Mouse (Mus musculus): ENCODE measurements around the gene Gabrb3.

DNA sequence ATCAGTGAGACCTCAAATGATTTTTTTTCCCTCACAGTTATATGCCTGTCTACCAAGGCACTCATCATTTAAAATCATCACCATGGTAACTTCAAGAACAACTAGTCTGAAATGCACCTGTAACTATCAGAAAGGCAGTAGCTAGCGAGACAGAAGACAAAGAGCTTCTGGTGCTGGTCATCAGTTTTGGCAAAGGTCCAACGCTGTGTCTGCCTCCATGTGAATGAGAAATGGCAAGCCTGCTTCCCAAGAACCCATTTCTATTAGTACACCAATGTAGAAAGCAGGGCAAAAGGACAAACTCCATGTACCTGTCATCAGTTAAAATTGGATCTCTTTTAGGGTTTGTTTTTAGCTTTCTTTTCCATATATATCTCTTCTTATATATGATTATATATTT, 448.5 kb downstream of the Gabrb3 start:
- TF ChIP-seq CTCF (IDR thresholded peaks at IDR 0.05) = no peak
- no peak for TF ChIP-seq EP300 (IDR thresholded peaks at IDR 0.05)

Measured in lung, postnatal 0 days (tissue).